Mouse (Mus musculus): ENCODE measurements at regions not wholly inside any gene's neighbourhood (a gene's known extent, or its start where the extent isn't known, plus 50 kb on each side); places are given as distances from the start of the nearest gene placed in this dataset.

DNA sequence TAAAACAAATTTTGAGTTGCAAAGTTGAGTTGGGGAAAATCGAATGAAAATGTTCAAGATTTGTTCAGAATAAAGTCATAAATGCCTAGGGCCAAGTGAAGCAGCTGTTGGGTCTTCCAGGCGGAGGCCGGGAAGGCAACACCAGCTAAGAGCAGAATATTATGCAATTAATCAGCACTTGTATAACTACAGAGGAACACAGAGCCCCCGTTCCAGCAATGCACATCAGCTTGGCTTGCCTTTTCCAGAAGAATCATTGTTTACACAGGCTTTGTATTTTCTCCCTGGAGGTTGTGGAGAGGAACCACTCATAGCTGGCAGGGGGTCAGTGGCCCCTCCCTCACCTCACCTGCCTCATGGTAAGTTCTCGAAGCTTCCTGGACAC, 252.2 kb downstream of the Dmrt2 start:
- no peaks in the 10 kb centered on the region for H3K9me3 ChIP-seq (ENCODE audit: control insufficient read depth, insufficient read depth, low read depth, low read length)
- H3K4me3 ChIP-seq (ENCODE audit: insufficient read depth in 1 of 2, low read depth in 1 of 2, low read length in 2 of 2, poor library complexity in 1 of 2, severe bottlenecking in 1 of 2): no peak overlapping the region
- no peaks in the 10 kb centered on the region for H3K4me1 ChIP-seq (ENCODE audit: control insufficient read depth in 2 of 2, insufficient read depth in 2 of 2, low read length in 2 of 2, poor library complexity in 1 of 2)
- H3K9ac ChIP-seq (ENCODE audit: insufficient read depth, low read depth, low read length, poor library complexity, severe bottlenecking): no peak overlapping the region
- no peak for TF ChIP-seq ZC3H11A (IDR thresholded peaks at IDR 0.05; ENCODE audit: borderline replicate concordance, low read depth, low read length)
- no peak for TF ChIP-seq CHD2 (IDR thresholded peaks at IDR 0.05; ENCODE audit: low read depth, low read length)
- TF ChIP-seq ZNF384 (IDR thresholded peaks at IDR 0.05; ENCODE audit: low read depth, low read length): no peak
- TF ChIP-seq MAFK (IDR thresholded peaks at IDR 0.05; ENCODE audit: insufficient read depth, low read depth, low read length): no peak
- TF ChIP-seq HCFC1 (IDR thresholded peaks at IDR 0.05; ENCODE audit: borderline replicate concordance, insufficient read depth, low read length): no peak
- no peaks in the 10 kb centered on the region for H3K36me3 ChIP-seq (ENCODE audit: control insufficient read depth, insufficient read depth, low read length, poor library complexity, severe bottlenecking)
- no peak for DNase-seq (ENCODE audit: low read depth, low spot score)
- H3K27ac ChIP-seq (ENCODE audit: insufficient read depth, low read depth, low read length, poor library complexity, severe bottlenecking): no peak overlapping the region
- in situ Hi-C loops (cut with MboI; ENCODE audit: low sequenced_read_pairs in 2 of 2, unreplicated experiment in 2 of 2): no loop called here

DNA sequence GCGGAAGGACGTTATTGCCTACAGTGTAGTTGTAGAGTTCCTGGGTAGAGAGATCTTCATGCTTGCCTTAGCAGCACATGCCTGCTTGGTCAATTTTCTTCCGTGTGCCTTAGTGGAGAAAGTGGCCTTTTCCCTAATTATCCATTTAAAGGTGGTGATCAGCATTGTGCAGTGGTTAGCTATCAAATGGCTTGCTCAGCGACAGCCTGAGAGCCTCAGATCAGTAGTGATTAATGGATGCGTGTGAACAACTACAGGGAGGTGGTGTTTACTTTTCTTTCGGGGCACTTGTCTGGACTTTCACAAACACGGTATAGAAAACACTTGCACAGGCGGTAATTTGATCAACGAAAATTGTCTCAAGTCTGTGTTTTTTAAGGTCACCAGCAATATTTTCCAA, 255.0 kb downstream of the Dmrt2 start:
- H3K9me3 ChIP-seq (ENCODE audit: control insufficient read depth, insufficient read depth, low read depth, low read length): no peaks in the 10 kb centered on the region
- H3K9ac ChIP-seq (ENCODE audit: insufficient read depth, low read depth, low read length, poor library complexity, severe bottlenecking): no peak overlapping the region
- in situ Hi-C loops (cut with MboI; ENCODE audit: low sequenced_read_pairs in 2 of 2, unreplicated experiment in 2 of 2): no loop called here
- no peak overlapping the region for H3K27ac ChIP-seq (ENCODE audit: insufficient read depth, low read depth, low read length, poor library complexity, severe bottlenecking)
- H3K36me3 ChIP-seq (ENCODE audit: control insufficient read depth, insufficient read depth, low read length, poor library complexity, severe bottlenecking): no peaks in the 10 kb centered on the region
- no peak for DNase-seq (ENCODE audit: low read depth, low spot score)
- H3K4me3 ChIP-seq (ENCODE audit: insufficient read depth in 1 of 2, low read depth in 1 of 2, low read length in 2 of 2, poor library complexity in 1 of 2, severe bottlenecking in 1 of 2): no peak overlapping the region
- TF ChIP-seq HCFC1 (IDR thresholded peaks at IDR 0.05; ENCODE audit: borderline replicate concordance, insufficient read depth, low read length) (no peak), CHD2 (IDR thresholded peaks at IDR 0.05; ENCODE audit: low read depth, low read length) (no peak), ZC3H11A (IDR thresholded peaks at IDR 0.05; ENCODE audit: borderline replicate concordance, low read depth, low read length) (no peak), ZNF384 (IDR thresholded peaks at IDR 0.05; ENCODE audit: low read depth, low read length) (no peak), MAFK (IDR thresholded peaks at IDR 0.05; ENCODE audit: insufficient read depth, low read depth, low read length) (no peak)
- H3K4me1 ChIP-seq (ENCODE audit: control insufficient read depth in 2 of 2, insufficient read depth in 2 of 2, low read length in 2 of 2, poor library complexity in 1 of 2): no peaks in the 10 kb centered on the region

DNA sequence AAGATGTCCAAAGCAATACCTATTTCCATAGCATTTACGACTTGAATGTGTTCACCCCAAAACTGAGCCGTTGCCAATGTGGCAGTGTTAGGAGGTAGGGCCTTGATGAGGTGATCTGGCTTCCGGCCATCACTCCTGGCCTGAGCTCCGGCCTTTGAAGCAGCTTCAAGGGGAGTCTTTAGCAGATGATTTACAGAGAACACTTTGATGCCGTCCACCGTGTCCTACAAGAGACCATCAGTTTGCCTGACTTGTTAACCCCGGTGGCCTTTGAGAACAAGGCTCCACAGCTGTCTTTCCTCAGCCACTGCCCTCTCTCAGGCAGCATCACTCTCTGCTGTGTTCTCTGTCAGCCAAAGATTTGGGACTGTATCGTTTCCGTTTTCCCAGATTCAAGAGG, 265.1 kb downstream of the Dmrt2 start:
- Histone ChIP-seq H3K4me3 (ENCODE audit: insufficient read depth in 1 of 2, low read depth in 1 of 2, low read length in 2 of 2, poor library complexity in 1 of 2, severe bottlenecking in 1 of 2) (no peak overlapping the region), H3K9me3 (ENCODE audit: control insufficient read depth, insufficient read depth, low read depth, low read length) (no peaks in the 10 kb centered on the region), H3K4me1 (ENCODE audit: control insufficient read depth in 2 of 2, insufficient read depth in 2 of 2, low read length in 2 of 2, poor library complexity in 1 of 2) (no peaks in the 10 kb centered on the region), H3K9ac (ENCODE audit: insufficient read depth, low read depth, low read length, poor library complexity, severe bottlenecking) (no peak overlapping the region), H3K36me3 (ENCODE audit: control insufficient read depth, insufficient read depth, low read length, poor library complexity, severe bottlenecking) (no peaks in the 10 kb centered on the region), H3K27ac (ENCODE audit: insufficient read depth, low read depth, low read length, poor library complexity, severe bottlenecking) (no peak overlapping the region)
- DNase-seq (ENCODE audit: low read depth, low spot score): no peak
- in situ Hi-C loops (cut with MboI; ENCODE audit: low sequenced_read_pairs in 2 of 2, unreplicated experiment in 2 of 2): no loop called here
- TF ChIP-seq MAFK (IDR thresholded peaks at IDR 0.05; ENCODE audit: insufficient read depth, low read depth, low read length) (no peak), CHD2 (IDR thresholded peaks at IDR 0.05; ENCODE audit: low read depth, low read length) (no peak), HCFC1 (IDR thresholded peaks at IDR 0.05; ENCODE audit: borderline replicate concordance, insufficient read depth, low read length) (no peak), ZNF384 (IDR thresholded peaks at IDR 0.05; ENCODE audit: low read depth, low read length) (no peak), ZC3H11A (IDR thresholded peaks at IDR 0.05; ENCODE audit: borderline replicate concordance, low read depth, low read length) (no peak)

DNA sequence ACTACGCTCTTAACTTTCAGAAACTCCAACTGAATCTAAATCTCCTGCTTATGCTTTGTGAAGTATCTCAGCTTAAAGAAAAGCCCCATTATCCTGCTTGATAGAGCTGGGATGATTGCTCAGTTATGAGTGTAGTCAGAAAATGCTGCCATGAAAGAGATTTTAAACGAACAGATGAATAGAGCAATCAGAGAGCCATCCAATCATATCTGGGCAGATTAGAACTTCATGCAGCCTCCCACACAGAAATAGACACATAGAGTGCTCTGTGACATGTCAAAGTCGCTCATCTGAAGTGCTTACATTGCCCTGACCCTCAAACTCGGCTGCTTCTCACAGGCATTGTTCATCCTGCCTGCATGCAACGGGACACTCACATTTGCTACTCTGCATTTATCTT, 299.0 kb downstream of the Dmrt2 start:
- TF ChIP-seq ZNF384 (IDR thresholded peaks at IDR 0.05; ENCODE audit: low read depth, low read length) (no peak), HCFC1 (IDR thresholded peaks at IDR 0.05; ENCODE audit: borderline replicate concordance, insufficient read depth, low read length) (no peak), CHD2 (IDR thresholded peaks at IDR 0.05; ENCODE audit: low read depth, low read length) (no peak), ZC3H11A (IDR thresholded peaks at IDR 0.05; ENCODE audit: borderline replicate concordance, low read depth, low read length) (no peak), MAFK (IDR thresholded peaks at IDR 0.05; ENCODE audit: insufficient read depth, low read depth, low read length) (no peak)
- Histone ChIP-seq H3K9ac (ENCODE audit: insufficient read depth, low read depth, low read length, poor library complexity, severe bottlenecking) (no peak overlapping the region), H3K4me1 (ENCODE audit: control insufficient read depth in 2 of 2, insufficient read depth in 2 of 2, low read length in 2 of 2, poor library complexity in 1 of 2) (no peaks in the 10 kb centered on the region), H3K9me3 (ENCODE audit: control insufficient read depth, insufficient read depth, low read depth, low read length) (no peaks in the 10 kb centered on the region), H3K36me3 (ENCODE audit: control insufficient read depth, insufficient read depth, low read length, poor library complexity, severe bottlenecking) (no peaks in the 10 kb centered on the region), H3K27ac (ENCODE audit: insufficient read depth, low read depth, low read length, poor library complexity, severe bottlenecking) (no peak overlapping the region), H3K4me3 (ENCODE audit: insufficient read depth in 1 of 2, low read depth in 1 of 2, low read length in 2 of 2, poor library complexity in 1 of 2, severe bottlenecking in 1 of 2) (no peak overlapping the region)
- in situ Hi-C loops (cut with MboI; ENCODE audit: low sequenced_read_pairs in 2 of 2, unreplicated experiment in 2 of 2): no loop called here
- no peak for DNase-seq (ENCODE audit: low read depth, low spot score)

DNA sequence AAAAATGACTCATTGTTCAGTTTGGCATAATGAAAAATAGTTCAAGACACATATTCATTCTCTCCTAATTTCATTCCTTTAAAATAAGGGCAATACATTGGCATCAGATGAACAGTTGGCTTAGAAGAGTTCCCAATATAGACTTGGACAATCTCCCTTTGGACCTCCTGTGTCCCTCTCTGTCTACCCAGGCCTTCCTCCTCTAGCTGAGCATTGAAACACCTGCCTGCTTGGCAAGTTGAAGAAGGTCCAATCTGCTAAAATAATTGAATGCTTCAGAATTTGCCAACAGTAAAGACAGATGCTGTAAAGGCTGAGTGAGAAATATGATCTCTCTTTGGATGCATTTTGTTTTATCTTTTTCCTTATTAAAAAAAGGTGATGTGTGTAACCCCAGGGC, 303.0 kb downstream of the Dmrt2 start:
- TF ChIP-seq MAFK (IDR thresholded peaks at IDR 0.05; ENCODE audit: insufficient read depth, low read depth, low read length) (no peak), HCFC1 (IDR thresholded peaks at IDR 0.05; ENCODE audit: borderline replicate concordance, insufficient read depth, low read length) (no peak)
- in situ Hi-C loops (cut with MboI; ENCODE audit: low sequenced_read_pairs in 2 of 2, unreplicated experiment in 2 of 2): no loop called here
- no peak overlapping the region for H3K9ac ChIP-seq (ENCODE audit: insufficient read depth, low read depth, low read length, poor library complexity, severe bottlenecking)
- H3K36me3 ChIP-seq (ENCODE audit: control insufficient read depth, insufficient read depth, low read length, poor library complexity, severe bottlenecking): no peaks in the 10 kb centered on the region
- H3K4me1 ChIP-seq (ENCODE audit: control insufficient read depth in 2 of 2, insufficient read depth in 2 of 2, low read length in 2 of 2, poor library complexity in 1 of 2): no peaks in the 10 kb centered on the region
- no peak overlapping the region for H3K4me3 ChIP-seq (ENCODE audit: insufficient read depth in 1 of 2, low read depth in 1 of 2, low read length in 2 of 2, poor library complexity in 1 of 2, severe bottlenecking in 1 of 2)
- no peak for DNase-seq (ENCODE audit: low read depth, low spot score)
- H3K27ac ChIP-seq (ENCODE audit: insufficient read depth, low read depth, low read length, poor library complexity, severe bottlenecking): no peak overlapping the region
- H3K9me3 ChIP-seq (ENCODE audit: control insufficient read depth, insufficient read depth, low read depth, low read length): no peaks in the 10 kb centered on the region
